Mouse (Mus musculus) activated CD4-positive, CD25-positive, alpha-beta regulatory T cell, adult 4 months (primary cell): ENCODE results near the gene Med24. TPM values are rescaled to one million over a fixed set of nuclear protein-coding genes. Genes with fewer than 3 reads are reported as not detected.

Experiments used
- ATAC-seq: one replicate; pipeline ENCODE4 v1.8.0; 2017
- polyA plus RNA-seq, 2 experiments: library from polyadenylated mRNA; unstranded; fragments of 100-300 nt; shearing (Covaris generic); gene quantifications; one replicate each; pipeline ENCODE4 v1.2.1; 2017

Gene Med24
- 10 to 100 TPM; 19.1 to 27.9 TPM for polyA plus RNA-seq

- peak; percentile 99 for ATAC-seq
Measured at GRCm38 (mm10) chr11:98729119-98729588, at the start of gene Med24. Gene Med24, minus strand, starts transcription at chr11:98729435.

- no peak for ATAC-seq
Measured at GRCm38 (mm10) chr11:98777888-98778287, 48.7 kb upstream of the Med24 start.

- ATAC-seq: no peak
Measured at GRCm38 (mm10) chr11:98776843-98777590, 47.8 kb upstream of the Med24 start.

DNA sequence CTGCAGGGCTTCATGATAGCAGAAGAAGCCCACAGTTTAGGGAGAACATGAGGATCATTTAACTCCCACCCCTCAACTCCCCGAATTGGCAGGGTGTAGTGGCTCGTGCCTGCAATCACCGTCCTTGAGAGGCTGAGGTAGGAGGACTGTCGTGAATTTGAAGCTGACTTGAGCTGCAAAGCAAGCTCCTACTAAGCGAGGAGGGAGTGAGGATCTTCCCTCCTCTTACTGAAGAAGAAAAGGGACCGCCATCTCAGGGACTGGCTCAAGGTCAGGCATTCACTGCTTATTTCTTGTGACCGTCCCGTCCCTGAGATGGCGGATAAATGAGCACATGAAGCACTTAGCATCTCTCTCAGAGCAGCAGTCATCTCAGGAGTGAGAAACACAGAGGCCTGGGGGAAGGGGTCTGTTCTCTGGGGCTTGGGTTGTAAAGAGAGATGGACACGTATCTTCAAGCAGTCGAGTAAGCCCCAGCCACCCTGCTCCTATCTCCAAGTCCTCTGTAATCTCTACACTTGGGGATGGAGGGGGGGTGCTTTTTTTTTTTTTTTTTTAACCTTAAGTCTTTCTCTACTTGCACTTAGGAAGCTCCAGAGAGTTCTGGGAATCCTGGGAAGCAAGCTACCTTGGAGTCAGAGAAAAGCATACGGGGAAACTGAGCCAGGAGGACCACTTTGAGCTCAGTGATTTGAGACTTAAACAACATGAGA lies 47.0 kb upstream of the Med24 start:
- ATAC-seq: no peak

DNA sequence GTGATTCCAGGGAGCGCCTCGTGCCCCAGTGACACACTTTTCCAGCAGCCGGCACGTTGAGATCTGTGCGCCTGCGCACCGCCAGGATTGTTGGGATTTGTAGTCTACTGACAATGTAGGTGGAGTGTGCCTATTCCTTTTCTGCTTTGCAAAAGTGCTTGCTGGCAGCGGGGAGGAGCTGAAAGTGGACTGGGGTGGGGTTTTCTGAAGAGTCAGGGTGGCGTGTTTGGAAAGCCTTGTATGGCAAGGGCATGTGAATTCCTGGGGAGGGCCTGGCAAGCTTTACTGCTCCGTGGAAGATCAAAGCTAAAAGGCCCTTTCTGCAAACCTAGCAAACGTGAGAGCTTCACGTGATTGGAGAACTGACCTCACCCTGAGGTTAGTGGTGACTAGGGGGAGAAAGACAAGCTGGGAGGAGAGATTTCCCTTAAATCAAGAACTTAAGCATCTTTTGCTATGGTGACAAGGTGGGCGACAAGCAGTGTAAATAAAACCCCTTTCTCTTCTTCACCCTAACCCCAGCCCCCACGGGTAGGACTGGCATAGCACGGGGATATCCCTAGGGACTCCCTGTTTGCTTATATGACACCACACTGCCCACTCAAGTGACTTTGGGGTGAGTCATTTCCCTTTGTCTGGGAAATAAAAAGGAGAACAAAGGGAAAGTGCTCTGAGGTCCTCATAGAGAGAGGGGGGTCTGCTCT lies 46.3 kb upstream of the Med24 start:
- ATAC-seq: peak; percentile 17

GRCm38 (mm10) chr11:98774582-98775347 lies 45.5 kb upstream of the Med24 start, which contains the start of gene Nr1d1:
Gene Nr1d1, minus strand, starts transcription at chr11:98775333.
- ATAC-seq: no peak

DNA sequence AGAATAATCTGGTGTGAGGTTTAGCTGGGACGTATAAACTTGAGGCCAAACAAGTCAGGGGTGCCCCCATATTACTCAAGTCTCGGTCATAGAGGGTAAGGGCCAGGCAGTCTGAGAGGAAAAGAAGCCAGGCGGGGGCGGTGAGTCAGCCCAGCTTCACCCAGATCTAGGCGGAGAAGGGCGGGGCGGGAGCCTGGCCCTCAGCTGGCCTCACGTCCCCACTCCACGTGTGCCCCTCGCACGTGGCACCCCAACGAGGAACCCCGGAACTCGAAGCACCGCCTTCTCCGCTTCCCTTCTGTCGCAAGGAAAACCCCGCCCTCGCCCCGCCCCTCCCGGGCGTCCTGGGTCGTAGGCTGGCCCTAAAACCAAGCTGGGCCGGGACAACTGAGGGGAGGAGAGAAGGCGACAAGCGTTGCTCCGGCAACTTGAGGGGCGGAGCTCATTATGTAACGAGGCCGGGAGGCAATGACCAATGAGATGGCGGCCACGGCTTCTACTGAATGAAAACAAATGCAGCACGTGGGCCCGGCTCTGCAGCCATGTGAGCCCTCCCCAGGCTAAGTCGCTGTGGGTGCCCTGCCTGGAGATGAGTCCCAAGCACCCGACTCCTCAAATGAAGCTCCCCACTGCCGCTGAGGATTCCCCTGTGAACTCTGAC lies 44.5 kb upstream of the Med24 start:
- ATAC-seq: peak; percentile 90

- no peak for ATAC-seq
Measured at GRCm38 (mm10) chr11:98772667-98773171, 43.5 kb upstream of the Med24 start.

DNA sequence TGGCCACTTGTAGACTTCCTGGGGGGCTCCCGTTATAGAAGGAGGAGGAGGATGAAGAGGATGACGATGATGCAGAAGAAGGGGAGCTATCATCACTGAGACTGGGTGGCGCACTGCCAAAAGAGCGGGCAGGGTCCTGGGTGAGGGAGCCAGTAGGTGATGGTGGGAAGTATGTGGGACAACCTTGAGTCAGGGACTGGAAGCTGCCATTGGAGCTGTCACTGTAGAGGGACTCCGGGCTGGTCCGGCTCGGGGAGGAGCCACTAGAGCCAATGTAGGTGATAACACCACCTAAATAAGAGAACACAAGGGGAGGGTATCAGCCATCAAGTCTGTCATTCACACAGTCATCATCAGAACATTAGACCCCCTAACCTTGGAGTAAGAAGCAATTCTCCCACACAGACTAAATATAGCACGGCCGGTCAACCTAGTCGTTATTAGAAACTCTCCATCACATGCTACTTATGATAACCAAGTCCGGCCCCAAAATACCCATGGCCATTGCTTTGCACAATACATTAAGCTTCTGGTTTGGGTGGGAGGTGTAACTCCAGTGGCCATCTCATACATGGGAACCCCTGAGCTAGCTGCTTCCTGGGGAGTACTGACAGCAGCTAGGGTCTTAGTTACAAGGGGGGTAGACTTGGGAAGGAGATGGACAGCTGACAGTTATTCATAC lies 42.8 kb upstream of the Med24 start:
- ATAC-seq: no peak

DNA sequence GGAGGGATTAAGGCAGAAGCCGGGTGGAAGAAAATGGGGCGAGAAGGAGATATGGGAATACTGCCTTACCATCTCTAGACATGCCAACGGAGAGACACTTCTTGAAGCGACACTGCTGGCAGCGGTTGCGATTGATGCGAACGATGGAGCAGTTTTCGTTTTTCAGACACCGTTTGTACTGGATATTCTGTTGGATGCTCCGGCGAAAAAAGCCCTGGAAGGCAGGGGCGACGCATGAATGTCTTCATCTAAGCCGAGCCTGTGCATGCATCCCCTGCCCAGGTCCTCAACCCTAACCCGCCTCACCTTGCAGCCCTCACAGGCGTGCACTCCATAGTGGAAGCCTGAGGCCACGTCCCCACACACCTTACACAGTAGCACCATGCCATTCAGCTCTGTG lies 41.9 kb upstream of the Med24 start:
- no peak for ATAC-seq

GRCm38 (mm10) chr11:98770096-98770975 lies 41.1 kb upstream of the Med24 start:
- ATAC-seq: no peak

DNA sequence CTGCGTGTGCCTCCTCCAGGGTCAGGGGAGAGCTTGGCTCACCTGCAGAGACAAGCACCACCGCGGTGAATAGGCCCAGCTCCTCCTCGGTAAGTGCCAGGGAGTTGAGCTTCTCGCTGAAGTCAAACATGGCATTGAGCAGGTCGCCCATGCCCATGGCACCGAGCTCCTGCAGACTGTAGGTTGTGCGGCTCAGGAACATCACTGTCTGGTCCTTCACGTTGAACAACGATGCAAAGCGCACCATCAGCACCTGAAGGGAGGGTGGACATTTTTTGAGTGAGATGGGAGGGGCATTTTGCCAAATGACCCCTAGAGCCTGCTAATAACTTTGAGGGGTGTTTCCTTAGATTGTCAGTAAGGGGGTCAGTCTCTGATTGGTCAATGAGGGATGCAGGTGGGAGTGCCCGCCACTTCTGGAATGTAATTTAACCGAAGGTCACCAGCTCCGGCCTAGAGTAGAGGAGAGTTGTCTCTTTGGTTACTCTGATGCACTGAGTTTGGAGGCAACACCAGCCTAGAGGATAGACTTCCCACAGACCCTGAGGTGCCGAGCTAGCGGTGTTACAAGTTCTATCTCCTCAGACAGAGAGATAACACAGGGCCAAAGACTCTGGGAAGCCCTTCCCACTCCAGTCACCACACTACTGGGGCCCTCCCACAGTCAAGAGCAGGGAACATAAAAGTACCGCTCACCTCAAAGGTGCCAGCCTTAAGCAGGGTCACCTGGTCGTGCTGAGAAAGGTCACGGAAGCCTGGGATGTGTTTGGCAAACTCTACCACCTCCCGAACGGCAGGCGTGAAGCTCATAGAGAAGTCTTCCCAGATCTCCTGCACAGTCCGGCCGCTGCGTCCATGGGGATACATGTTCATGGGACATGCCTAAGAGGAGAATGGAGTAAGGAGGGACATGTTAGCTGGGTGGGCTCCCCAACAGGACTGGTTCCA lies 40.0 kb upstream of the Med24 start:
- no peak for ATAC-seq

- ATAC-seq: no peak
Measured at GRCm38 (mm10) chr11:98768127-98769006, 39.1 kb upstream of the Med24 start.

DNA sequence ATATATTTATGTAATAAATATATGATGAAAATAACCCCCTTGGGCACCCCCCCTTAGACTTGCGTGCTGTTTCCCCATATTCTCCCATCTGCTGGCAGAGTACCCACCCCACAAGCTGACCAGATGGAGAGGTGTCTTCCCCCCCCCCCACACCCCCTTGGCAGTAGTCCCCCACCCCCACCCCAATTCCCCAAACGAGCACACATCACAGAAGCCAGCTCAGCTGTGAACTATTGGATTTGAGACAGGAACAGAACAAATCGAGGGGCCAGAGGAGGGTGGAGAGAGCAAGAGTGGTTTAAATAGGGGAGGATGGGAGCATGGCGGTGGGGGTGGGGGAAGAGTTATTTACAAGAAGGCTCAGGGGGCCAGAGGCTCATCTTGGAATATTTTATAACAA lies 38.5 kb upstream of the Med24 start:
- no peak for ATAC-seq

DNA sequence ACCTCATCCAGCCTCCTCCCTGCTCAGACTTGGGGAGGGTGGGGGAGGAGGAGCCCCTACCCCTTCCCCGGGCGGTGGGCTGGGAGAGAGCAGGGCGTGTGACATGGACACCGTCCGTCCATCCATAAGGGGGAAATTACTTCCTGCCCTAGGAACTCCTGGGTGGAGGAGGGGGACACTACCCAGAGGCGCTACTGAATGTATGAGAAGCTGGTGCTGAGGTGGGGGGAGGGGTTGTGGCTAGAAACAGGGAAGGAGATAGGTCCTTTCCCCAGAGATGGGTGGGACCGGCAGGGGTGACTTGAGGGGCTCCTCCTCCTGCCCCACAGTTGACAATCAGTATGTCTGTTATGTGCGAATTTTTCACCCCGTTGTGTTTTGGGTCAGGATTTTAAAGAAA lies 38.0 kb upstream of the Med24 start:
- ATAC-seq: no peak

DNA sequence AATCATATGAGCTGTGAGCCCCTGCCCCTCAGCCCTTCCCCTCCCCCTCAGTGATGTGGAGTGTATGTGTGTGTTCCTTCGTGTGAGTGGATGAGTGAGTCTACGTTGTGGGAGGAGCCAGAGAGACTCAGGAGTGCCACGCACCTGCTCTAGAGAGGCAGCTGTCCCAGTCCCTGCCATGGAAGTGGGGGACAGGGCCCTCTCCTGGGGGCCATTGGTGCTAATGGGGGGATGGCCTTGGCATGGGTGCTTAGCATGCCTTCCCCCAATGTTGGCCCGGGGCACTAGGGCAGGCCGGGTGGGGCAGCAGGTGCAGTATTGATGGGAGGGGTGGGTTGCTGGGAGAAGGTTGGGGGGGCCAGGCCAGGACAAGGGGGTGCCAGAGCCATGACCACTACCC lies 37.6 kb upstream of the Med24 start:
- ATAC-seq: no peak

- no peak for ATAC-seq
Measured at GRCm38 (mm10) chr11:98766346-98766745, 37.1 kb upstream of the Med24 start.
